Mouse (Mus musculus) 3134 (cell line): ENCODE measurements around the gene Sh3bp1.

Experiments used
- DNase-seq: peaks from one replicate; pipeline ENCODE4 v3.0.0-alpha.2; 2011; ENCODE audit warnings: low spot score; ENCODE audit not compliant: insufficient read length; ENCODE audit errors: extremely low read depth

Gene Sh3bp1

DNA sequence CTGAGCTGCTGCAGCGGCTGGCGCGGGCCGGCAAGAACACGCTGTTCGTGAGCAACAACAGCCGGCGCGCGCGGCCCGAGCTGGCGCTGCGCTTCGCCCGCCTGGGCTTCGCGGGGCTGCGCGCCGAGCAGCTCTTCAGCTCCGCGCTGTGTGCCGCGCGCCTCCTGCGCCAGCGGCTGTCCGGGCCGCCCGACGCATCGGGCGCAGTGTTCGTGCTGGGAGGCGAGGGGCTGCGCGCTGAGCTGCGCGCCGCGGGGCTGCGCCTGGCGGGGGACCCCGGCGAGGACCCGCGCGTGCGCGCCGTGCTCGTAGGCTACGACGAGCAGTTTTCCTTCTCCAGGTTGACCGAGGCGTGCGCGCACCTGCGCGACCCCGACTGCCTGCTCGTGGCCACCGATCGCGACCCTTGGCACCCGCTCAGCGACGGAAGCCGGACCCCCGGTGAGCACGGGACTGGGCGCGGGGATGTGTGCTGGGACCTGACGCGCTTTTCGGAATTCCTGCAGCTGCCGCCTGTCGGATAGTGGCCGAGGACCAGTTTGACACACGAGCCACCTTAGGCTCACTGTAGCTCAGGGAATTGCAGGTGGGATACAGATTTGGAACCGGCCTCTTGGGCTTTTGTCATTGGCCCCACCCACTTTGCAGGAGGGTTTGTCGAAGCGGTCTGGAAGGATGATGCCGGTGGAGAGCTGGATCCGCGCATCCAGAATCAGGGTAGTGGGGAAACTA is 14.7 kb downstream of the Sh3bp1 start:
- DNase-seq: no peak

DNA sequence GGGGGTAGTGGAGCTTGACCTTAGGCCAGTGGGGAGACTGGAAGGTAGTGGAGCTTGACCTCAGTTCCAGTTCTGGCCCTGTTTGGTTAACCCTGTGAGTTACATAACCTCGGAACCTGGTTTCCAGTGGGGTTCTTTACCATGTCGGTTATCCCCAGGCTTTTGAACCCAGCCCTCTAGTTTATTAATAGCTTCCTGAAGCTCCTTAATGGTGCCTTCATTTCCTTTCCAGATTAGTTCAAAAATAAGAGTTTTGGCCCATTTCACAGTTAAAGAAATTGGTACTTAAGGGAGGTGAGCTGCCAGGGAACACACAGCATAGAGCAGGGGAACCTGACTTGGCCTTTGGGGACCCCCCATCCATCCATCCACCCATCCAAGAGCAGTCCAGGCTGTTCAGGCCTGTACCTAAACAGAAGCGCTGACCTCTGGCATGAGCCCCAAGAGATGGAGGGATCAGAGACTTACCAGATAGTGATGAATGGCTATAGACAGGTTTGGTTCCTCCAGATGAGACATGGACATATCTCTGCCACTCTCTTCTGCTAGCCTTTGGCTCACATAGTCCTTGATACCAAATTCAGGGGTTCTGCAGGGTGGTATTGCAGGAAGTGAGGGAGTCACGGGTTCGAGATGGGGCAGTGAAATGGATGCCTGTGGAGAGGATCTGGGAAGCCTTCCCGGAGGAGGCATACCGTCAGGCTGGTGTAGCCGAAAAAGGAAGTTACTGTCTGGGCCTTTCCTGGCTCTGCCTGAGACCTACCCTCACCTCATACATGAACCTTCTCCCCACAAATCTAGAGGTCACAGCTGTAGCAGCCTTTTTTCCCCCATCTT is 15.5 kb downstream of the Sh3bp1 start:
- no peak for DNase-seq

DNA sequence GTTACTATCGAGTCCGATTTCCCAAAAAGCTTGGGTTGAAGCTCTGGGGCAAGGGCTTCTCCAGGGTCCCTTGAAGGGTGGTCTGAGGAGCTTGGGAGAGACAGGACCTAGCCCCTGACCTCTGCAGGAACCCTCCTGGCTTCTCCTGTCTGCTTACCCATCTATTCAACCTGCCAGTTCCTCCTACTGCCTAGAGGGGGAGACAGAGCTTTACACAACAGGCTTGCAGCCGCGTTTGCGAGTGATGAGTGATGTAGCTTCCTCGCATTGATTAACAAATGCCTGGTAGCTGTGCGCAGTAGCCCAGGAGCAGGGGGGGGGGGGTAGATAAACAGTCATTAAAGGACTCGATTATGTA is 16.1 kb downstream of the Sh3bp1 start:
- DNase-seq: peak; percentile 54

GRCm38 (mm10) chr15:78916052-78916826 is 16.7 kb downstream of the Sh3bp1 start:
- DNase-seq: peak; percentile 57

DNA sequence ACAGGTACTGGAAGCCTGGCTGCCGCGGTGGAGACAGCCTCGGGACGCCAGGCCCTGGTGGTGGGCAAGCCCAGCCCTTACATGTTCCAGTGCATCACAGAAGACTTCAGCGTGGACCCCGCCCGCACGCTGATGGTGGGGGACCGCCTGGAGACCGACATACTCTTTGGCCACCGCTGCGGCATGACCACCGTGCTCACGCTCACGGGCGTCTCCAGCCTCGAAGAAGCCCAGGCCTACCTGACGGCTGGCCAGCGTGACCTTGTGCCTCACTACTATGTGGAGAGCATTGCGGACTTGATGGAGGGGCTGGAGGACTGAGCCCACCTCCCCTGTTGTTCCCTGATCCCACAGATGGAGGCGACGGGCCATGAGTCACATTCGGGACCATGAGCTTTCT is 18.6 kb downstream of the Sh3bp1 start:
- DNase-seq: no peak

DNA sequence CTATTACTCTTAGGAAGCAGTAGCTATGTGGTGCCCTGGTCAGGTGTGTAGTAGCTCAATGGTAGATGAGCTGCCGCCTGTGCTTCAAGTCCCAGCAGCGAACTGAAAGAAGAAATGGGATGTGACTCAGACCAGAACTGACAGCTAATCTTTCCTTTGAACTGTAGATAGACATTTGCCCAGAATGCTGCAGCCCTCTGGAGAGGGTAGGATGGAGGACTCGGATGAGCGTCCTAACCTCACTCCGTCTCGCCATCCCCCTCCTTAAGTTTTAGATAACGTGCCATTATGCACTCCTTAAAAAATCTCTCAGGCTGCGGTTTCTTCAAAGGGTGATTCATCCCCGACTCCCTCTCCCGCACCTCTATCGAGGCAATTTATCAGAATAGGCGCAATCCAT is 20.3 kb downstream of the Sh3bp1 start:
- DNase-seq: no peak

DNA sequence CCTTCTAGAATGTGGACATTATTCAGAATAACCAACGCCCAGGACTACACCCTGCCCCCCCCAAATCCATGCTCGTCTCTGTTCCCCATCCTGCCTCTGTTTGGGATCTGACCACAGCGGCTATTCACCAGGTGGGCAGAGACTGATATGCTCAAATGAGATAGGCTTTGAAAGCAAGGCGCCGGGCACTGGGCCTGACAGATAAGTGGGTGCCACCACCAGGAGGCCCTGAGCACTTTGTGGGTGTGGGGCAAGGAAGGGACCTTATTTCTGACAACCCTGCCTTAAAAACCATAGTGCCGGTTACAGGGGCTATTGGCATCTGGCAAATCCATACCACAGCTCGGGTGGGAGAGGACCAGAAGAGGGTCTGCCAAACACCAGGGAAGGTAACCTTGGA is 23.1 kb downstream of the Sh3bp1 start:
- DNase-seq: no peak

DNA sequence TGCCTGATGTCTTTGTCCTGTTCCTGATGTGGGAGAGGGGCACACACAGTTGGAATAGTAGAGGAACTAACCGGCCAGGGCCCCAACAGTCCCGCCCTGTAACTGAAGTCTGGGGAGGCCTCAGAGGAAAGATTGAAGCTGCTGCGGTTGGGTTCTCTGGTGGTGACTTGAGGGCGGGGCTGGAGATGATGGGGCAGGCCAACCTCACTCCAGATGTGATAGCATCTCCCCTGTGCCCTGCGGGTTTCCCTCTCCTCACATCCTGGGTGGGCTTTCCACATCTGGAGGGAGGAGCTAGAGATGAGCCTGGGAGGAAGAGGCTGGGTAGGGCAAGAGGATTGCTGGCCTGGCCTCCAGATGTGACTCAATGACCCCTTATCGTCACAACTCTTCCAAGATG is 24.0 kb downstream of the Sh3bp1 start:
- DNase-seq: no peak

DNA sequence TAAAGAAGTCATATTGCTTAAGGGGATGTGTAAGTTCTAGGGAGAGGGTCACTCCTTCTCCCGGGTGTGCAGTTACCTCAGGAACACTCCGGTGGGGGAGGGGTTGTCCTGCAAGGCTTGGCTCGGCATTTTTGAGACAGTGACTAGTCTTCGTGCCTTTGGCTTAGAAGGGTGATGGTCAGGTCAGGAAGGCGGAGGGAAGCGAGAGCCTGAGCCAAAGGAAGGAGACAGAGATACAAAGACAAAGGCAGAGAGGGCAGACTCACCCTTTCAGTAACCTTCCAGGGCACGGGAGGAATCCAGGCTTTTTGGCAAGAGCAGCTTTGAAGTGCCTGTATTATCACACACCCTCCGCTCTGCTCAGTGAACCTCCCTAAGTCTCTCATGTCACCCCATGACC is 25.6 kb downstream of the Sh3bp1 start:
- DNase-seq: peak; percentile 56

DNA sequence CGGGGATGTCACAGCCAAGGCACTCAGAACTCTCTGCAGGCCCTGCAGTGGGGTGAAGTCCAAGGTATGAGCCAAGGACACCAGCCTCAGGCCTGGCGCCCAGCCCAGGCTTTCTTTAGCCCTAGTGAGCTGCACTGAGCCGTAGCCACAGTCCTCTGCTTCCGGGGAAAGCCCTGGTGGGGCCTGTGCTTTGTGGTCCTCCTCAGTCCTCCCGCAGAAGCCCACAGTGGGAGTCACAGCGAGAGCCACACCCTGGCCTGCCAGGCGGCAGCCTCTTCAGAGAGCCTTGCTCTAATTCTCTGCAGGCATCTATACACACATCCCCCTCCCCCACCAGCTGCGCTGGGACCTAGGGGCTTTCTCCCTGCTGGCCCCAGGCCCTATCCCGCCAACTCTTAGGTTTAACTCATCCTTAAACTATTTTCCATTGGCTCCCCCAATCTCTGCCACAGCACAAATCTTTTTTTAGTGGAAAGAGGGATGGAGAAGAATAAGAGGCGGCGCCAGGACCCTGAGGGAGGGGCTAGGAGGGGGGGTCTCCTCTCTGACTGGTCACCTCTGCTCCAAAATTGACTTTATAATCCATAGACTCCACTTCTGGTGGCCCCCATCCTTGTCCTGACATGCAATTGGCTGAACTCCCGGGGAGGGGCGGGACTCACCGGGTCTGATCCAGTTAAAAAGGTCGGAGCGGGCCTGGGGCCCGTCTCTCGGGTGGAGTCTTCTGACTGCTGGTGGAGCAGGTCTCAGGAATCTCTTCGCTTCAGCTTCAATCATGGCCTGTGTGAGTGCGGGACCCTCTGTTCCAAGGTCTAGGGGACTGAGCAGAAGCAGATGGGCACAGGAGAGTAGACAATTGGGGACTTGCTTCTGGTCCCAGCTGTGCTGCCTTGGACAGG is 26.7 kb downstream of the Sh3bp1 start, which contains the start of gene Lgals1:
Lgals1 (plus strand) TSS at position 705 of the 899 bp plus-strand sequence.
- peak; percentile 95 for DNase-seq

- peak; percentile 63 for DNase-seq
These were observed 27.6 kb downstream of the Sh3bp1 start for GRCm38 (mm10) chr15:78927021-78927787.

DNA sequence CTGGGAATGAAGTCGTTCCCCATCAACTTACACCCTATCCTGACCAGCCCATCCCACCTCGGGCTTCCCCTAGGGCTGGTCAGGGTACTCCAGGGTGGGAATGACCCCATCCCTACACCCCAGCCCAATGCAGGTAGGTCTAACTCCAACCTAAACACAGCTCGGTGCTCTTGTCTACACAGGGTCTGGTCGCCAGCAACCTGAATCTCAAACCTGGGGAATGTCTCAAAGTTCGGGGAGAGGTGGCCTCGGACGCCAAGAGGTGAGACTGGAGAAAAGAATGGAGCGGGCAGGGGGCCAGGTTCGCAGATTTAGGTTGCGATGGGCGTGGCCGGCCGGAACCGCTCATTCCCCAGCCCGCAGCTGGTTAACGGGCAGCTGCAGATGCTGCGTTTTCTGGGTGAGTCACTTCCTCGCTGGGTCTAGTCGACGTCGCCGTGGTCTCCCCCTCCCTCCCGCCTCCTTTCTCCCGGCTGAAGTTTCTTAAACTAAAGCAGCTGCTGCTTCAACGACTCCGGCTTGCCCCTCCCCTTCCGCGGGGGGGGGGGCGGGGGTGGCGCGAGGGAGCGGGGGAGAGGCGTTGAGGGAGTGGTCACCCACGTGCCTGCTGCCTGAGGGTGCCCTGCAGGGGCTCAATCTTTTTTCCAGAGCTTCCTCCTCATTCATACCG is 28.4 kb downstream of the Sh3bp1 start:
- peak; percentile 98 for DNase-seq

DNA sequence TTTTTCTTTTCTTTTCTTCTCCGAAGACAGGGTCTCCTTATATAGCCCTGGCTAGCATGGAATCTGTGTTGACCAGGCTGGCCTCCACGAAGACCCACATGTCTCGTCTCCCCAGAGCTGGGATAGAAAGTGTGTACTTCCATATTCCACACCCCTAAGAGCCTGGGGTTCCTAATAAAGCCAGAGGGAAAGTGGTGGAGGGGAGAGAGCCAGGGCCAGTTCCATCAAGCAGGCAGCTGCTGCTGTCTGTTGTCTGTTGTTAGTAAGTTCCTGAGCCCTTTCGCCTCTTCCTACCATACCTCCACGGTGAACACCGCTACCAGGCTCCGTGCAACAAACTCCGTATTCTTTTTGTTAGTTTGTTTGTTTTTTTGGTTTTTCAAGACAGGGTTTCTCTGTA is 29.0 kb downstream of the Sh3bp1 start:
- DNase-seq: peak; percentile 36

GRCm38 (mm10) chr15:78930192-78930706 is 30.7 kb downstream of the Sh3bp1 start:
- DNase-seq: peak; percentile 57

DNA sequence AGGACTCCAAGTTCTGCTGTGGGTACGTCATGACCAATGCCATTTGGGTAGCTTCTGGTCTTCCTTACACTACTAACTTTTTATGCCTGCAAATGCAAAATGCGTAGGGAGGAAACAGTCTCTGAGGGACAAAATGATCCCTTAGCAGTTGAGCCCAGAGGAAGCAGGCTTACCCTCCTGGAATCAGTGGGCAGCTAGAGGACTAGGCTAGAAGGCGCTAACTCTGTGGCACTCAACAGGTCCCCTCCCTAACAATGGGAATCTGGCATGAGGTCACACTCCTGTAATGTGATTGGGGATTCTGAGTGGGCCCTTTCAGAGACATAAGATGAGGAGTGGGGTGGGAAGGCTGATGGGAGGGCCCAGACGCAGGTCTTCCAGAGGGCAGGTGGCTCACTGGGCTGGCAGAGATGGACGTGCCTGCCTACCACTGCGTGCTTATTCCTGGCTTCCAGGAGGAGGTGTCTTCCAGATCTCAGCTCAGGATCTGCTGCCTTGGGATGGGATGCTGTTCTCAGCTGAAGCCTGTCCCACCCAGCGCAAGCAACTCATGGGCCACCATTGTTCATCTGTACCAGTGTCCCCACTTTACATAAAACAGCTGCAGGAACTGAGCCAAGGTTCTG is 31.3 kb downstream of the Sh3bp1 start:
- DNase-seq: peak; percentile 68

DNA sequence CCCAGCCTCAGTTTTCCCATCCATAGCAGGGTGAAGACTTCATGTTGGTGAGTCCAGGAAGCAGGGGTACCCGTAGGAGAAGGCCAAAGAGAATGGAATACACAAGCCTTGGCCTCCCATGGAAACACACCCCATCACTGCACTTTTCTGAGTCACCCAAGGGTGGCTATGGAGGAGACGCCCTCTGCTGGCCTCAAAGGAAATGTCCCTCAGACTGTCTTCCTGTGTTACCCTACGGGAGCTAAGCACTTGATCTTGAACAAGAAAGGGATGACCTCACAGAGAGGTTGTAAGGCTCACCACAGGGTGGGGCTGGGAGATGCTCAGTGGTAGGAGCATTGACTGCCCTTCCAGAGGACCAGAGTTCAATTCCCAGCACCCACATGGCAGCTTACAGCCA is 32.0 kb downstream of the Sh3bp1 start:
- peak; percentile 73 for DNase-seq

- DNase-seq: peak; percentile 90
These were observed 35.3 kb downstream of the Sh3bp1 start, which contains the start of gene Nol12 for GRCm38 (mm10) chr15:78934784-78935320. Gene Nol12, plus strand, starts transcription at chr15:78934933.

DNA sequence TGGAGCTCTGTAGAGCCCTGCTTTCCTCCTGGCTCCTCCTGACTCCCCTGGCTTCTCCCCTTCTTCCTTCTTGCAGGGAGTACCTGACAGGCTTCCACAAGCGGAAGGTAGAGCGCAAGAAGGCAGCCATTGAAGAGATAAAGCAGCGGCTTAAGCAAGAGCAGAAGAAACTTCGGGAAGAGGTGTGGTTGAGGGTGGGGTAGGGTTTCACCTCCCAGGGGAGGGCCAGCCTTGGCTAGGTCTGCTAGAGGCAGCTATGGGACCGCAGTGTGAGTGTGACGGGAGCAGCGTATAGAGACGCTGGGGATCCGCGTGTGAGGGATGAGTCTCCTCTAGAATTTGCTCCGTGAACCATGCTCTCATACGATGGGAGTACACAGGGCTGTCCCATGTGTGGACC is 36.8 kb downstream of the Sh3bp1 start:
- DNase-seq: no peak
